Mouse (Mus musculus) mouse embryonic stem cell (cell line): ENCODE results near the gene Tlr4.

ENCODE experiments used
- in situ Hi-C, 2 experiments: fragments of 300-500 bp; cut with MboI; formaldehyde crosslinking; loops; 1 replicate in 1 of 2; 3 replicates in 1 of 2; pipeline ENCODE4 v1.14.3; 2019 to 2020; ENCODE audit warnings: low sequenced_read_pairs in 2 of 2, low pct_unique_long_range_greater_than_20kb in 1 of 2, mixed read lengths in 1 of 2; ENCODE audit not compliant: unreplicated experiment in 1 of 2

Gene Tlr4

DNA sequence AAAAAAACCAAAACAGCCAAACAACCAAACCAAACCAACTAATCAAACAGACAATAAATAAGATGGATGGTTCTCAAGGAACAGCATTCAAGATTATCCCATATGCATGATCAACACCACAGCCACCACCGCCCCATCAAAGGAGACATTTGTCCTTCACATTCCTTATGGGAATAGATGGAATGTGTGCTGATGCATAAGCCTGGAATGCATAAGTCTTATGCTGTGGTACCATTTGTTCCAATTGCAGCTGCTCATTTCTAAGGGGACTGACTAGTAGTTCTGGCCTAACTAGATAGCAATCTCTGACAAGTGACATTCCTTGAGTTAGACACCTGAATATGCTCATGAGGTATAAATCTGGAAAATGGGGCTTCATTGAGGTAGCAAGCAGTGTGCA, 54.1 kb downstream of the Tlr4 start:
- in situ Hi-C loops: no loop called here

DNA sequence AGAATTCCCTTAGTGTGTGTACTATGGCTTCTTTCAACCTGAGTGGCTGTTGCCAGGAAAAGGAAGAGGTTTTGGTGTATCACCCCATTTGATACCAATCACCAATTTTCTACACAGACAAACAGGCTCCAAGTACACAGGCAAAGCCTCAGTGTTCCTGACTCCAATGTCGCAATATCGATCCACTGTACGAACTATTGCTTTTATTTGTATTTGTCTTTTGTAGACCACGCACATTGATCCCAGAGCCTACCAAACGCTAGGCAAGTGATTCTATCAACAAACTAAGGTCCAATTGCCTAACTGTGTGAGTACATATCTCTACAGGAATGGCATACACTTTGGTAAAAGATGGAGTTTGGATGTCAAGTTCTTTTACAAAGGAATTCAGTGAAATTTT, 55.9 kb downstream of the Tlr4 start:
- in situ Hi-C loops: no loop called here

DNA sequence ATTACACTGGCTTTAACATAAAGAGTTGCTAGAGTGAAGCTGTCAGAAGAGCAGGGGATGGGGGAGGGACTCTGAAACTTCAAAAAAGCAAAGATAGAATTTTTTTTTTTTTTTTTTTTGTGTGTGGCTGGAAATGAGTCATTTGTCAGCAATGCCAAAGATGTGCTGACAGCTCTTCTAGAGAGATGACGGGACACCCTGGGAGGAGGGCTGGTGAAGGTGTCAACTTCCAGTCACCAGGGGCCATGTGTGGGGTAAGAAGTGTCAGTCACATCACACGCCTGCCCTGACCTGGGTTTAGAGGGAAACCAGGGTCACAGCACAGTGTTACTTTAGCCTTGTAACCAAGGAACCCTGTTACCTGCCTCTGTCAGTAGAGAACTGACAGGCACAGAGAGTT, 67.2 kb downstream of the Tlr4 start:
- in situ Hi-C loops: no loop called here

DNA sequence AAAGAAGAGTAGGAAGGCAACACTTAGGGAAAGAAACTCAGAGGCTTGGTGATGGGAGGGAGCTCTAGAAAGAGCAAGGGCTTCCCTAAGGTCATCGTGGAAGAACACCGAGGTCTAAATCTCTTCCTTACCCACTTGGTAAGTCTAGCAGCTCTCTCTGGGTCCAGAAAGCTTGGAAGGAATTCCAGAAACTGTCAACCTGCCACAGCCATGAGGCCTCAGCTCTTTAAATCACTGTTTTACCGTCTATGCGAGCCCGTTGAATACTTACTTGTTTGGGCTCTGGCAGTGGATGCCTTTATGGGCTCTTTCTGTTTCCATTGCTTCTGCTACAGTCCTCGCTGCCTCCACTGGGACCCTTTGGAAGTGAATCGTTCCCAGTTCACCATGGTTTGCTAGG, 67.6 kb downstream of the Tlr4 start:
- in situ Hi-C loops: no loop called here

DNA sequence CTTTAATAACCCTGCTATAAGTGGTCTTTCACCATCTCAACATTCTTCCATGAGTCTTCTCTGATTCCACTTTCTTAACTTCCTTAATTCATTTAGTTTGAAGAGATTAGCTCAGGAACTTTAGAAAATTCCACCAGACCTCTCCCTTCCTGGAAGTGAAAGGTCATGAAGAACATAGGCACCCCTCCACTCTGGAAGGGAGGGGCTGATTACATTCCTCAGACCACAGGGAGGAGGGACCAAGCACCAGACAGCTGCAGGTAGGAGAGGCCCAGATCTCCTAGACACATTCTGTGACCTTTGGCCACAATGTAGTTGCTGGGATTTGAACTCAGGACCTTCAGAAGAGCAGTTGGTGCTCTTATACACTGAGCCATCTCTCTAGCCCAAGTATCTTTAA, 72.7 kb downstream of the Tlr4 start:
- in situ Hi-C loops: no loop called here

DNA sequence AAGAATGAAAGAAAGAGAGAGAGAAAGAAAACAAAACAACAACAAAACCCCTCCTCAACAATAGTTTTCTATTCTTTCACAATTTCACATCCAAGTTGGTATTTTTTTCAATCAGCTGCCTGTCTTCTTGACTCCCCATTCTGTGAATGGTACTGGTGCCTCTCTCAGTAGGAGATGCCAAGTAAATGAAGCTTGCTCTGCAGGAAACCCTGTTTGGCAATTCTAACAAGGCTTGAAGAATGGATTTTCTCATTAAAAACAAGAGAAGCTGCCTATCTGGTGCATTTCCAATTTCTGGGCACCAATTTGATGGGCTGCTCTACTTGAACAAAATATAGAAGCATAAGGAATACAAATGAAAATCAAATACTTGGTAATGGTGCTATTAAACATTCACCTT, 74.1 kb downstream of the Tlr4 start:
- in situ Hi-C loops: no loop called here

DNA sequence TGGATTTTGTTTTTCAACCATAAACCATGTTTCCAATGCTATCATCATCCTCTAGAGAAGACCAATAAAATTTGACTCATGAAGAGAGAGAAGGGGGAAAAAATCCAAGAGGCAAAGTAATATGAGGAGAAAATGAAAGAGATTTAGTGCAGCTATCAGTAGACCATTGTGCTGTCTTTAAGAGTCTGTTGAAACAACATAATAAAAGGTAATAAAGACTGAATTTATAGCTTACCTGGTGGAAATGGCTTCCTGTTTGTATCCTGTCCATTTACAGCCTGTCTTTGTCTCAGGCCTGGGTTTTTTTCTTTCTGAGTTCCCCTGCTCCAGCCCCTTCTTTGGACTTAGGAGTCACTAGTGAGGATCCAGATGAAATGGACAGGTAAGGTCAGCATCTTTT, 81.0 kb downstream of the Tlr4 start:
- in situ Hi-C loops: no loop called here

DNA sequence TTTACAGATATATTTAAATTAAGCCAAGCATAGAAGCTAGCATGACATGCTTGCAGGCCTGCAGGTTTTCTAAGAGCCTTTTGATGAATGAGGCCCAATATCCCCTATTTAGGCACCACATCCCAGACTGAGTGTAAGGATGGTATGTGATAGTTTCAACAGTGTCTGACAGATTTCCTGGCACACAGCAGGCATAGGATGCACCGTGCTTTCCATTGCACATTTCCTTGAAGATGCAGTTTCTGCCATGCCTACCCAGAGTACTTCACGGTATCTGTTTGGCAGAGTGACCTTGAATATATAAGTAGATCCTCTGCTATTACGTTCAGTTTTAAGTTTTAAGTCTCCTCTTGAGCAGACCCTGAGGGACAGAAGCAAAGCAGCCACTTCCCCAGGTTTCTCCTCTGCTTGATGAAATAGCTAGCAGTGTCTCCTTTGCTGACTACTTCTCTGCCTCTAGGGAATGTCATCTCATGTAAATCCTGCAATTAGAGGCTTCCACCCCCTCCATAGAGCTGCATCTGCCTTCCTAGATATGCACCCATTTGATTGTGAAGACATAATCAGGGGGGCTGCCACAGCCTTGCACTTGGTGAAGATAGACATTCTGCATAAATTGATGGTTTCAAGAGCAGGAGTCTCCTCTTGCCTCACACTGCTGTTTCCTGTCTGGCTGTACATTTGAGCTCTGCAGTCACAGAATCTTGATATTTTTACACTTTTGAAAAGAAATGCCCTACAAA, 92.4 kb downstream of the Tlr4 start:
- in situ Hi-C loops: no loop called here

DNA sequence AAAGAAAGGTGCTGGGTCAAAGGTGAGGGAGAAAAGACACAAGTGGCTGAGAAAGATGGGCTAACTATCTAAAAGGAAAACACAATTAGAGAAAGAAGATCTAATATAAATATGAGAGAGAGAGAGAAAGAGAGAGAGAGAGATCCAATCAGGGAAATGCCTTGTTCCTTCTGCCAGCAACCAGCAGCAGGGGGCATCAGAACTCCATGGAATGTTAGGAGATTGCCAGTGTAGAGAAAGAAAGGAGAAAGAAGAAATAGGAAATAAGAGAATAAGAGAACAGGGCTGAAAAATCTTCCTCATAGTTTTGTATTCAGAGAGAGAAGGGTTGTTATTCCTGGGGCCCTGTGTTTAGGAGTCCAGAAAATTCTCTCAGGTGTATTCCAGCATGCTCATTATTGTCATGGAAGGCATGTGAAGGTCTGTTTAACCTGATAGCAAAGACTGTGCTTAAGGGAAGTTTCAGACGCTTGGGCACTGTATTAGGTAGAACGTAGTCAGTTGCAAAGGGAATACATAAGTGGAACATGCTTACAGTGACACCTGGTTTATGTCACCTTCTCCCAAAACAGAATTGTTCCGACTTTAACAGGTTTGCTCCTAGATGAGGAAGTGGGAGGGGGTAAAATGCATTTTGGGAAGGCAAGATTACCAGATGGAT, 96.4 kb downstream of the Tlr4 start:
- in situ Hi-C loops: no loop called here

DNA sequence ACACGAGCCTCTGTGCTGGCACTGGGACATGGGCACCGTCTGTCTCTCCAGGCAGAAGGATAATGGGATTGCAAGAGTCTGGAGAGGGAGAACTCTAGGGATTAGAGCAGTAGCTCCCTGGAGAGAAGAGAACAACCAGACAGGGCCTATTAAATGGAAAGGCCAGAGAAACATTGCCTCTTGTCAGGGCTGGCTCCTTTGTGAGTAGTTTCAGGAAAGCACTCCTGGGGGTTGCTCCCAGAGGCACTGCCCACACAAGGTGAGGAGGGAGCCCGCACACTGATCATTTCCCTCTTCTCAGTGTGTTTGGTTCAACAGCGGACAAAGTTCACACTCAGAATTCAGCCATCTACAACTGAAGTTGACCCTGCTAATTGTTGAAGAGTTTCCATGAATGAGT, 98.7 kb downstream of the Tlr4 start:
- in situ Hi-C loops: no loop called here

DNA sequence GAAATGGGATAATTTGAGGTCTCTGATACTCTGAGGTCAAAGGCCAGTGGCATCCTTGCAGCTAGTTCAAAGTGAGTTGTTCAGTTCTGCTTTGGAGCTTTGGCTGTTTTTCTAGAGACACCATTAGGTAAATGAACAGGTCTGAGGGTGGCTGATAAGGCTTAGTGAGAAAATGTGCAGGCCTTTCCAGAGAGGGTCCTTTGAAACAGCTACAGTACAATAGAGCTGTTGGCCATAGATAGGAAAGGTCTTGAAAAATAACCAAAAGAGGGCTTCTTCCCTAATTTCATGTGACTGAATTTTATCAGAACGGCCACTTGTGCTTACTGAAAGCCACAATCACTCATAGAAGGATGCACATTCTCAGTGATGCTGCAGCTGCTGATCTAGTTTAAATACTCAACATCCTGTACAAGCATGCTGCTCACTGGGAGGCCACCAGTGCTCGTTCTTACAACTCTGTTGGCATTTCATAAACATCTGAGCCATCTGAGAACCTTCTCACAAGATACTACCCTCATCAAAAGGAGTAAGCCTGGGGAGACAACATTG, 100.2 kb downstream of the Tlr4 start:
- in situ Hi-C loops: no loop called here

DNA sequence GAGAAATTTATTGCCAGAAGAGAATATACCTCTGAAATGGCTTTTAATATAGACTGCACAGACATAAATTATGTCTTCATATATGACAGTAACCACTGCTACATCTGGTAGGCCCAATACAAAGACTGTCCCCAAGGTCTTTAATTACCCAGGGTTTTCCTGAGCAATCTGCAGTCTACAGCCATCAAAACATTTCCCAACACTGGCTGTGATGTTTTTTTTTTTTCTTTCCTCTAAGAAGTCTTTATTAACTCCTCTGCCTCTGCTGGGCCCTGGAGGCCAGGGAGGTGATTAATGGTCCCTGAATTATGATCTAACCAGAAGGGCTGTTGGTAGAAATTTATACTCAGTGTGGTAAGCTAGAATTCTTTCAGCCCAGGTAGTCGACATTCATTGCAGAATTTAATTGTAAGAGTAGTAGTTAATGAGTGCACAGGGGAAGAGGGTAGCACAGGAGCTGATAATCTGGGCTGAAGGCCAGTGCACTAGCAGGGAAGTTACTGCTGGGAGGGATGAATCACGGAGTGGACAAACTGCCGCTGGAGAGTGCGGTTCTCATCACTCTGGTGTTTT, 111.2 kb downstream of the Tlr4 start:
- in situ Hi-C loops: no loop called here

DNA sequence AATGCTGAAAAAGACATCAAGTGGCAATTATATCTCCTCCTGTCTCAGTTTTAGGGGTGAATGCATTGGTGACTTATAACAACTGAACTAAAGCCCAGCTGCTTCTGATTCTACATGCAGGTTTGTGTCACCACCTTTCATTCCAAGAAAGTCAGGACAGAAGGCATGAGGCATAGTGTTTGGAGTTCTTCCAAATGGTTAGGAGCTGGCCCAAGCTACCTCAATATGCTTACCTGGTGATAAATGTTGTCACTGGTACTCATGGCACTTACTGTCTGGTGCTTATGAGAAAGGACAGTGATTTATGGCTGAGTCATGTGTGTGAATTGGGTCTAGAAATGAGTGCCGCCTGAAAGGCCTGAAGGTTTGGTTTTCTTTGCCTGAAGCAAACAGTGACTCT, 114.5 kb downstream of the Tlr4 start:
- in situ Hi-C loops: no loop called here

DNA sequence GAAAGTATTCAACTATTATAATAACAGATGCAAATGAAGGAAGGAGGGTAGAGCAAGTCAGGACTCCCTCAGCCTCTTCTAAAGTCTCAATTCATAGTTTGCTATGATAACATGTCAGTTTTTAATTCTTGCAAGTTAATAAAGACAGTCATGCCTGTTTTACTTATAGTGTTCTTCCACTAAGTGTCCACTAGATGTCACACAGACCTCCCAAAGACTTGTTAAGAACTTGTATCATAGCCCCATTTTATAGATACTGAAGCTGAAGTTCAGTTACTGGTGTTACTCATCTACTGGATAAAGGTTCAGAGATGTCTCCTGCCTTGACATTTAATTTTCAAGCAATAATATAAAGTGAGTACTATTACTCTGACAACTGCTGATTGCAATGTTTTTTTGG, 116.3 kb downstream of the Tlr4 start:
- in situ Hi-C loops: no loop called here

DNA sequence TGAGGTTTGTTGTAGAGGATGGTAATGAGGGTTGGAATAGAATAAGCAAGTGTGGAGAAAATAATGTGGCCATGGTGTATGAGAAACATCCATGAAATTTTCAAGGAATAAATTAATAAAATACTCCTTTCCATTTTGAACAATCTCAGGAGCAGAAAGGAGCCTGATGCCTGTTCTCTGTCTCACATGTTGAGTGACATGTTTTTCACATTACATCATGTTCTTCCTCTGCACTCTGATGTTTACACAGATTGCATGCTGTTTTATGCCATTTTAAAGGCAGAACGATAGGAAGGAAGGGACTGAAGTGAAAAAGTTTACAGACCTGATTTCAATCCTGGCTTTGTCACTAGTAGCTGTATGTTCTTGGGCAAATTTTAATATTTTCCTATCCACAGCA, 120.3 kb downstream of the Tlr4 start:
- in situ Hi-C loops: no loop called here

DNA sequence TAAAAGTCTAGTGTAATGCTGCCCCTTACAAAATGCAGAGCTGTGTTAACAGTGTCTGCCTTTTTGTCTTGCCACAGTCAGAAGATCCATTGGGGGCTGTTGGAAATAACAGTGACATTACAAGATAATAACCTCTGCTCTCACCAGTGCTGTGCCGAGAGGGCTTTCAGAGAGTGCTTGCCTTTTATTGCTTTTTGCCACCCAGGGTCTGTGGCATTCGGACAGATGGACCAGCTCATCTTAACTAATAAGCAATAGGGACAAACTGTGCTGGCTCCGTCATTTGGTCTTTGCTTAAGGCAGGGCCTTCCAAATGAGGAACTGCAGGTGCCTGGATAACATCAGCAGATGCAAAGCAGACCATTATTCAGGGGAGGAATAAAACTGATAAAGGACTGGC, 147.5 kb downstream of the Tlr4 start:
- in situ Hi-C loops: no loop called here
